ENCODE assay signal across 8 mouse cellular contexts in the genomic region with DNA sequence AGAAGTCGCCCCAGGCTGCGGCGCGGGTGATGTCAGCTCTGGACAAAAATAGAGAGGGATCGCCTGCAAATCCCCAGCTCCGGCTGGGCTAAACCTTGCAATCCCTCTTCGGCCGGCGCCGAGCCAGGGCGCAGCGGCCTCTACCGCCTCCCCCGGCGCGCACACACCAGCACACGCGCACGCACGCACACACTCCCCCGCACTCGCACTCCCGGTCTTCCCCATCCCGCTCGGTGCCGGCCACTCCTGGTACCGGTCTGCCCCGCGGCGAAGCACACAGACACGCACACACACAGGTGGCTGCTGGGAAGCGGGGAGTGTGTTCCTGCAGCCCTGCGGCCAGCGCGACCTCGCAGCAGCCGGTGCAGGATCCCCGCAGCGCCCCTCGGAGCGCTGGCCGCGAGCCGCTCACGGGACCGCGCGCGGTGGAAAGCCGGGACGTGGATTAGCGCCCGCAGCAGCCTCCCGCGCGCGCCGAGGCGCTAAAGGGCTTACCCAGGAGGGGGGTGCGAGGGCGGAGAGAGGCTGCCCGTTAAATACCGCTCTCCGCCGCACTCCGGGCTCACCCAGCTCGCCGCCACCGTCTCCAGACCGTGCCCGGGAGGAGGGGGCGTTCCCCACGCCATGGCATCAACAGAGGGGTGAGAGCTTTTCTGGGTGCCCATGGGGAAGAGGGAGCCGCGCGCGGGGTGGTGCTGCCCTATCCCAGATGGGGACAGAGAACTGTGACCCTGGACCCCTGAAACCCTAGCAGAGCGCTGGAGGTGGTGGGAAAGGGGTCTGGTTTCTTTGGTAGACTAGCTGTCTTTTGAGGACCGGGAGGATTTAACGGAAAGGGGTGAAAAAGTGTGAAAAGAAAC. TPM values are rescaled to one million over a fixed set of nuclear protein-coding genes. Genes with fewer than 3 reads are reported as not detected.
DNase-seq lines count a peak whose midpoint lies in the region; ATAC-seq and TF ChIP-seq lines count a peak whose summit lies in the region.

No protein-coding gene starts in this region.

- peaks cover 68% of the 10 kb centered on the region for H3K27me3 ChIP-seq in megakaryocyte, embryonic 14.5 days (replicated peaks)
- H3K27me3 ChIP-seq in heart, embryonic 15.5 days, result peaks cover 42% of the 10 kb centered on the region
- H3K27me3 ChIP-seq in lung, postnatal 0 days (replicated peaks; ENCODE audit: insufficient read depth, low read length), result peaks cover 19% of the 10 kb centered on the region

- peak overlapping the region; percentile 90 for H3K4me3 ChIP-seq in megakaryocyte, embryonic 14.5 days (replicated peaks)
- H3K4me3 ChIP-seq in heart, embryonic 15.5 days, result peak overlapping the region; percentile 76
- H3K4me3 ChIP-seq in lung, postnatal 0 days (ENCODE audit: low read depth, low read length), result peak overlapping the region; percentile 53

- no peak for TF ChIP-seq EP300 in lung, postnatal 0 days (IDR thresholded peaks at IDR 0.05)

- H3K9me3 ChIP-seq in megakaryocyte, embryonic 14.5 days, result no peaks in the 10 kb centered on the region
- H3K9me3 ChIP-seq in heart, embryonic 15.5 days (replicated peaks), result no peaks in the 10 kb centered on the region
- H3K9me3 ChIP-seq in lung, postnatal 0 days (ENCODE audit: low read length), result no peaks in the 10 kb centered on the region

- peak overlapping the region; percentile 99 for H3K4me2 ChIP-seq in heart, embryonic 15.5 days
- H3K4me2 ChIP-seq in lung, postnatal 0 days (replicated peaks; ENCODE audit: low read depth, low read length), result peak overlapping the region; percentile 95

- no peaks in the 10 kb centered on the region for H3K36me3 ChIP-seq in megakaryocyte, embryonic 14.5 days (replicated peaks; ENCODE audit: low read length)
- H3K36me3 ChIP-seq in heart, embryonic 15.5 days, result no peaks in the 10 kb centered on the region
- H3K36me3 ChIP-seq in lung, postnatal 0 days (ENCODE audit: insufficient read depth, low read length), result no peaks in the 10 kb centered on the region

- peak; percentile 83 for DNase-seq in embryo, embryonic 11 days
- DNase-seq in layer of hippocampus, postnatal 10 days (ENCODE audit: low spot score in 2 of 2), result peak; percentile 76 to 82
- peak; percentile 57 for DNase-seq in lung, postnatal 0 days (ENCODE audit: low spot score)
- DNase-seq in right cerebral cortex, adult 2 months (ENCODE audit: low spot score in 2 of 2), result peak; percentile 71 to 75
- DNase-seq in B cell, adult 2 months, result no peak

- H3K27ac ChIP-seq in heart, embryonic 15.5 days, result no peak overlapping the region
- no peak overlapping the region for H3K27ac ChIP-seq in lung, postnatal 0 days (ENCODE audit: low read length)

- TF ChIP-seq CTCF in lung, postnatal 0 days (IDR thresholded peaks at IDR 0.05), result peak; percentile 46

- peak overlapping the region; percentile 52 for H3K9ac ChIP-seq in heart, embryonic 15.5 days
- H3K9ac ChIP-seq in lung, postnatal 0 days (replicated peaks; ENCODE audit: low read depth), result no peak overlapping the region

- H3K4me1 ChIP-seq in megakaryocyte, embryonic 14.5 days, result peaks cover 16% of the 10 kb centered on the region
- H3K4me1 ChIP-seq in heart, embryonic 15.5 days (replicated peaks), result peaks cover 16% of the 10 kb centered on the region
- no peaks in the 10 kb centered on the region for H3K4me1 ChIP-seq in lung, postnatal 0 days (ENCODE audit: insufficient read depth, low read depth, low read length)

- under 1% methylated on average over 78 of the region's 80 CpGs for WGBS in heart, embryonic 15.5 days
- WGBS in lung, postnatal 0 days, result under 1% methylated on average over 75 of the region's 80 CpGs

- no peak for ATAC-seq in megakaryocyte, adult 5-6 weeks (ENCODE audit: poor library complexity, severe bottlenecking)
- ATAC-seq in heart, embryonic 15.5 days (replicated peaks; ENCODE audit: insufficient number of reproducible peaks, insufficient read depth, low FRiP score, low read depth), result peak; percentile 73
- peak; percentile 67 for ATAC-seq in lung, postnatal 0 days

RNA-seq across cellular contexts. Expression of a gene that starts 0.4 kb away (rescaled TPM):
- not detected in 2 replicates for polyA plus RNA-seq in megakaryocyte, embryonic 14.5 days (2012; ENCODE audit: insufficient read depth, low replicate concordance)
- total RNA-seq in megakaryocyte, adult 5-6 weeks (2015), result not detected in 2 replicates
- 0.04 TPM in 1 of 2 replicates, not detected in the other for total RNA-seq in megakaryocyte, adult 5-6 weeks (2017)
- 0.11 and 0.31 TPM in 2 replicates for polyA plus RNA-seq in heart, embryonic 15.5 days (2015; fragmentation: Nextera tagmentation; extraction: Ambion mirVana)
- total RNA-seq in layer of hippocampus, postnatal 10 days (2021), result 1,000 to 10,000 TPM; 1,474 to 1,476 TPM
- 0.50 and 0.87 TPM in 2 replicates for polyA plus RNA-seq in lung, postnatal 0 days (2015; fragmentation: Nextera tagmentation; extraction: Ambion mirVana)

Comparison
In these comparisons a context has a peak if more than half of its experiments do, and no peak if none do; other contexts are left out.
1. DNase-seq: peak in embryo, embryonic 11 days (single experiment), layer of hippocampus, postnatal 10 days (2 of 2), lung, postnatal 0 days (single experiment) and right cerebral cortex, adult 2 months (2 of 2); none in B cell, adult 2 months (0 of 2).
2. Peak in every context shown above with its lines, with median percentiles within 50 percentile points of each other: H3K4me3 ChIP-seq.